Mouse (Mus musculus): ENCODE data around the gene Secisbp2.

- TF ChIP-seq CTCF (IDR thresholded peaks at IDR 0.05; ENCODE audit: extremely low read depth, insufficient read depth, insufficient read length, insufficient replicate concordance) (no peak), POLR2A (IDR thresholded peaks at IDR 0.05; ENCODE audit: low read depth, low read length) (no peak)
Measured at GRCm38 (mm10) chr13:51732097-51732664, 80.7 kb downstream of the Secisbp2 start.
